Mouse (Mus musculus): ENCODE measurements around the gene Vtn. TPM values are rescaled to one million over a fixed set of nuclear protein-coding genes. Genes with fewer than 3 reads are reported as not detected.

Vtn gene
- total RNA-seq, 2 experiments from 2014 or later = not detected

DNA sequence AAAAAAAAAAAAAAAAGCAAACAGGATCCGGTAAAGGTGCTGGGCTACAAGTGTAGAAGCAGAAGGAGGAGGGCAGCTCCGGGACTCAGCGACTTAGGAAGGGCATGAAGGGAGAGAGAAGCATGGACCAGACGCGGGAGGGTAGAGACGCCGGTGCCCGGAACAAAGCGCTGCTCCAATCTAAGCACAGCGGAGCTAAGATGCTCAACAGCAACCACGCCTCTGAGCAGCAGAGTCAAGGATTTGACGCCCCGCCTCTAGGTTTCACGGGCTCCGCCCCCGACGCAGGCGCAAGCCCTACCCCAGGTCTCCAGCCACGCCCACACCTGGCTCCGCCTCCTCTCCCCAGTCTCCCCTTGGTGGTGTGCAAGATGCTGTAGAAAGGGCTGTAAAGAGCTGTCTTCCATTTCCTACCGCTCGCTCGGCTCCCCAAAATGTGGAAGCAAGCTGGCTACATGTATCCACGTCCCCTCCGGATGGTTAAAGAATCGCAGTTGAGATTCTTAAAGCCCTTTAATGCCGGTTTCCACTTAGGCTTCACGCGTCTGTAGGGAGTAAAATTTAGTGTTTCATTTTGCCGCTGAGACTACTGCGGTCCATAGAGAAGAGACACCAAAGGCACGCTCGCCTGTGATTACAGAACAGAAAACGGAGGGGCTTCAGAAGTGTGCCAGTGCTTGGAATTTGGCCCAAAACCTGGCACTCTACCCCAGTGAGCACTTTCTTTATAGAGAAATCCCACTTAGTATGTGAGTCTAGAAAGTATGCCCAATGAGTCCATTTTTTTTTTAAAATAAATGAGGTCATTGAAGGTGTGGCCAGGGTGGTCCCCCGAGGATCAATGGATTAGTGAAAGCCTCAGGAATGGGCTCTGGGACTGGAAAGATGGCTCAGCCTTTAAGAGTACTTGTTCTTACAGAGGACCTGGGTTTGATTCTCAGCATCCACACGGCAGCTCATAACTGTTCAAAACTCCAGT, 1.1 kb upstream of the Vtn start, which contains the start of gene Sarm1:
Gene Sarm1 (minus strand): TSS at position 211 of the 979 bp plus-strand sequence.
- ATAC-seq (ENCODE audit: poor library complexity, severe bottlenecking) = peak; percentile 99

DNA sequence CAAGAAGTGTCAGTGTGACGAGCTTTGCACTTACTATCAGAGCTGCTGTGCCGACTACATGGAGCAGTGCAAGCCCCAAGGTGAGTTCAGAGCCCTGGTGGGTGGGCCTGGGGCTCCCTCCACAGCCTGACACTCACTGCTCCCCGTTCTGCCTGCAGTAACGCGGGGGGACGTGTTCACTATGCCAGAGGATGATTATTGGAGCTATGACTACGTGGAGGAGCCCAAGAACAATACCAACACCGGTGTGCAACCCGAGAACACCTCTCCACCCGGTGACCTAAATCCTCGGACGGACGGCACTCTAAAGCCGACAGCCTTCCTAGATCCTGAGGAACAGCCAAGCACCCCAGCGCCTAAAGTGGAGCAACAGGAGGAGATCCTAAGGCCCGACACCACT, 652 bp downstream of the Vtn start:
- no peak for ATAC-seq (ENCODE audit: poor library complexity, severe bottlenecking)

DNA sequence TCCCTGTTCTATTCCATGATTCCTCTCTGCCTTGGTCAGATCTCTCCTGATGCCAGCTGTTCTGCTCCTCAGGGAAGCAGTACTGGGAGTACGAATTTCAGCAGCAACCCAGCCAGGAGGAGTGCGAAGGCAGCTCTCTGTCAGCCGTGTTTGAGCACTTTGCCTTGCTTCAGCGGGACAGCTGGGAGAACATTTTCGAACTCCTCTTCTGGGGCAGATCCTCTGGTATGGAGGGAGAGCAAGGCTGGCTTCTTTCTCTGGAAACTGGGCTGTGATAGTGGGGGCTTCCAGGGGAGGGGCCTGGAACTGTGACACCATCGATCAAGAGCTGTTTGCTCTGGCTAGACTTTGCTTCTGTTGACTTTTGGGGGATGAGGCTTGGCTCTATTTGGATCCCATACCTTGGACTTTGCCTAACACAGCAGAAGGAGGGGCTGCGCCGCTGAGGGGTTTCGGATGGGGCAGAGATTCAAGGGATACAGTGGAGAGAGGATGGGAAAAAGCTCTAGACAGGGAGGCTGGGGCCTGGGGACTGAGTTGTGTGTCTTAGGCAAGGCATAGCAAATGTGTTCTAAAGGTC, 1.8 kb downstream of the Vtn start:
- ATAC-seq (ENCODE audit: poor library complexity, severe bottlenecking) = no peak

DNA sequence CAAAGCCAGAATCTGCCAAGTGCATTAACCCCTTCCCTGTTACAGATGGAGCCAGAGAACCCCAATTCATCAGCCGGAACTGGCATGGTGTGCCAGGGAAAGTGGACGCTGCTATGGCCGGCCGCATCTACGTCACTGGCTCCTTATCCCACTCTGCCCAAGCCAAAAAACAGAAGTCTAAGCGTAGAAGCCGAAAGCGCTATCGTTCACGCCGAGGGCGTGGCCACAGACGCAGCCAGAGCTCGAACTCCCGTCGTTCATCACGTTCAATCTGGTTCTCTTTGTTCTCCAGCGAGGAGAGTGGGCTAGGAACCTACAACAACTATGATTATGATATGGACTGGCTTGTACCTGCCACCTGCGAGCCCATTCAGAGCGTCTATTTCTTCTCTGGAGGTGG, 2.6 kb downstream of the Vtn start:
- no peak for ATAC-seq (ENCODE audit: poor library complexity, severe bottlenecking)

DNA sequence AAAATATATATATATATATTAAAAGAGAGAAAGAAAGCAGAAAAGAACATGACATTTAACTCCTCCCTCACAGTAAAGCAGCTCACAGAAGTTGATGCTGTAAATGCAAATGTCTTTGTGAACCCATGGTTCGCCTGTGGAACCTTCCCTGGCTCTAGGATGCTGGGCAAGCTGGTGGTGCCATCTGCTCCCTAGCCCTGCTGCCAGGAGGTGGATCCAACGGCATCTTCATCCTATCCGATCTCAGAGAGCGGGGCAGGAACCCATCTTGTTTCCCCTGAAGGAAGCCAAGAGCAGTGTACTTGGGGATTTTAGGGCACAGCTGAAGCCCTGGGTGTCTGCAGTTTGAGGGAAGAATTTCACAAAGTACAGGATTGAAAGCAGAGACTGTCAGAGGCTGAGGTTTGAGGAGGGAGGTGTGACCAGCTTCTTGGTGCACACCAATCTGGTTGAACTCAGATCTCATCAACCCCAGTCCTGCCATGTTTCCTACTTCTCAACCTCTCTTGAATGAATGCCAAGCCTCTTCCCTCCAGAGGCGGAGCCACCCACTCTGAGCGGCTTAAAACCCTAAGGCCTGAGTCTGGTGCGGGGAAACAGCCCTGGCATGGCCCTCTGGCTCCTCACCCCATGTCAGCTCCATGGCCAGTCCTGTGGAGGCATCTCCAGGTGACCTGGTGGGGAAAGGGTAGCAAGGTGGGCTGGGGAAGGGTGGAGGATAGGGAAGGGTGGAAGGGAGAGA, 4.2 kb downstream of the Vtn start, which contains the start of gene Sebox:
Gene Sebox (plus strand): TSS at position 539 of the 742 bp plus-strand sequence.
- ATAC-seq (ENCODE audit: poor library complexity, severe bottlenecking) = no peak

DNA sequence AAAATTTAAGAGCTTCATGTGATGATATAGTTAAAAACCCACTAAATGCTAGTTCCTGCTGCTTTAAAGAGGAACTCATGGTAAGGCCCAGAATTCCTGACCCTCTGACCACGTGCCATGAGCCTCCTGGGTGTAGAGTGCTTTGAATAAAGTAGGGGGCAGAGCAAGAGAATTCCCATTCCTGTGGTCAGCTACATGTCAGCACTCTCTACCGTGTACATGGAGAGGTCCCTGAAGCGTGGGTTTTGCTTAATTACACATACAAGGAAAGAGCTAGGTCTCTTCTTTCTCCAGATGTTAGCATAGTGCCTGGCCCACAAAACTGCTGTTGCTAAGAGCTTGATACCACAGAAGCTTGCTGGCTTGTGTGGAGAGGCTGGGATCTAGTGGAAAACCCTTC, 6.5 kb downstream of the Vtn start:
- no peak for ATAC-seq (ENCODE audit: poor library complexity, severe bottlenecking)

DNA sequence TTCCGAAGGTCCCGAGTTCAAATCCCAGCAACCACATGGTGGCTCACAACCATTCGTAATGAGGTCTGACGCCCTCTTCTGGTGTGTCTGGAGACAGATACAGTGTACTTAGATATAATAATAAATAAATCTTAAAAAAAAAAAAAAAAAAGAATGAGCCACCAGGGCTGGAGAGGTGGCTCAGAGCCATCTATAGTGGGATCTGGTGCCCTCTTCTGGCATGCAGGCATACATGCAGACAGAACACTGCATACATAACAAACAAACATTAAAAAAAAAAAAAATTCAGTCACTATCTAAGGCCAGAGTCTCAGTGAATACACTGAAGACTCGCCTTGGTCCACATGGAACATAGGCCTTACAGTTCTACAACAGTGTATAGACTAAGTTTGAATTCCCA, 10.3 kb downstream of the Vtn start:
- no peak for ATAC-seq (ENCODE audit: poor library complexity, severe bottlenecking)

DNA sequence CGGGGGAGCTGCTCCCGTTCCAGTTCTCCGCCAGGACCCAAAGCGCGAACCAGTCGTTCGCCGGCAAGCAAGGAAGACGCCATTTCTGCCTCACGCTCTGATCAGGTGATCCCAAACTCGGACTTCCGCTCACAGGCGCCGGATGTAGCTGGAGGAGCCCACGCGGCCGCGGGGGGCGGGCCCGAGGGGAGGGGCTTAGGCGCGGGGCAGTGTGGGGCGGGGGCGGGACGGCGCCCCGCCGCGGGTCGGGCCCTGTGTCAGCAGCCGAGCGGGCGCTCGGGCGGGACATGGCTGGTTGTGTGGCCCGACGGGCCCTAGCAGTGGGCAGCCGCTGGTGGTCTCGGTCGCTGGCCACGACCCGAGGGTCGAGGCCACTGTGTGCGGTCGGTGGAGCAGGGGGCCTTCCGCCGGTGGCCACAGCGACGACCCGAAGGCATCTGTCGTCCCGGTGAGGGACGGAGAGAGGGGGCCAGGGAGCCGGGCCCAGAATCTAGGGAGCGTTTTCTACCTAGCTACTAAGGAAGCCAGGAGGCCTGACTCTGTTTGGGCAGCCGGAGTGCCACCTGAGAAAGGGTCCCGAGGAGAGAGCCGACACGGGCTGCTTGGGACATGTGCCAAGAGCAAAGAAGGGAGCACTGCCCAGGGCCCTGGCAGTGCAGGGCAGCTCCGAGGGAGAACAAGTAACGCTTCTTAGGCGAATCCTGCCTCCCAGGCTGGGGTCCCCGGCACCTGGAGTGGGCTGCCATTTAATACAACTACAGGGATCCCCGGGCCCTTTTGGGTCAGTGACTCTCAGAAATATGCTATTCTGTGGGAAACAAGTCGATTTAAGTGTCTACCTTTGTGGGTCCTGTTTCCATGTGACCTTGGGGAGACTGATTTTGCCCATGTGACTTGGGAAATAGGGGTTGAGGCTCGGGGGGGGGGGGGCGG, 13.4 kb downstream of the Vtn start, which contains the start of the genes Tmem199 and Poldip2:
Gene Tmem199 (minus strand): TSS at position 148 of the 933 bp plus-strand sequence.
Gene Poldip2 (plus strand): TSS at position 169 of the 933 bp plus-strand sequence.
- peak; percentile 99 for ATAC-seq (ENCODE audit: poor library complexity, severe bottlenecking)

DNA sequence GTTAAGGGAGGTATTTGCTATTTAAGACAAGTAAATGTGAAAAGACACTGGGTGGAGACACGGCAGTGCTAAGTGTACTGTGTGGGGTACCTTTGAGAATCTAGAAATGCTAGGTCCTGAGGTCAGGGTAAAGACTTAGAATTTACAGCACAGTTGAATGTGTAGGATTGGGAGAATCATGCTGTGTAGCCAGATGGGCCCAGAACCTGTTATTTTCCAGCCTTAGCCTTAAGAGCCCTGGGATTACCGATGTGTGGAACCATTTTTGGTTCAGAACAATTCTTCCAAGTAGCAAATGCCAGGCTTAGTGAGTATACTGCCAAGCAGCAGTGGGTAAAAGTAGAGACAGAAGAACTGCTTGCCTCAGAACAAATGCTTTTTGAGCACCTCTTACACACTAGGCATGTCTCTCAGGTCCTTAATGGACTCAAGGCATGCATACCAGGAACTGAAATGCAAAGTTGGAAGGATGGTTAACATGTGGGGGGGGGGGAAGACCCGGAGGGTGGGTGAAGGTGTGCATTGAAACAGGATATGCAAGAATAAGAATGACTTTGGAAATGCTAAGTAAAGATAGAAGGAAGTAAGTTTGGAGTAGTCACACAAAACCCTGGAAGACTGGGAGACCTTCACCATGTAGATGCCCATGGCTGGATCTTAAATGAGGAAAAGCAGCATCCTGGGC, 14.4 kb downstream of the Vtn start:
- ATAC-seq (ENCODE audit: poor library complexity, severe bottlenecking) = no peak

DNA sequence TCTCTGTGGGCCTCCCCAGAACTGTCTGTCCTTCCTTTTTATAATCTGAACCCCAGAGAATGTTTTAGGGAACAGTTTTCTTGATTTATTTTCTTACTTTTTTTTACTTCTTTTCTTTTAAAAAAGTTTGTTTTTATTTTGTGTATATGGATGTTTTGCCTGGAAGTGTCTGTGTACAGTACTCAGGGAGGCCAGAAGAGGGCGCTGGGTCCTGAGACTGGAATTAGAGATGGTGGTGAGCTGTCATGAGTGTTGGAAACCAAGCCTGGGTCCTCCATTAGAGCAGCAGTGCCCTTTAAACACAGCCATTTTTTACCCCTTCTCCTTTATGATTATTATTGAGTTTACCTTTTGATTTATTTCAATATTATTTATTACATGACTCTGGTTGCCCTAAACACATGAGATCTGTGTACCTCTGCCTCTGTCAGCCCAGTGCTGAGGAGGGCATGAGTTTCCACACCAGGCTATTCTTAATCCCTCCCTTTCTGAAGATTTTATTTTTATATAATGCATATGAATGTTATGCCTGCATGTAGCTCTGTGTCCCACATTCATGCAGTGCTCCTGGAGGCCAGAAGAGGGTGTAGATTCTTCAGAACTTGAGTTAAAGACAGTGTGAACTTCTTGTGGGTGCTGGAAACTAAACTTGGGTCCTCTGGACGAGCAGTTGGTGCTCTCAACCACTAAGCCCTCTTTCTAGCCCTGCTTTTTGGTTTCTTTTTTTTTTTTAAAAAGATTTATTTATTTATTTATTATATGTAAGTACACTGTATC, 16.8 kb downstream of the Vtn start:
- ATAC-seq (ENCODE audit: poor library complexity, severe bottlenecking) = no peak

DNA sequence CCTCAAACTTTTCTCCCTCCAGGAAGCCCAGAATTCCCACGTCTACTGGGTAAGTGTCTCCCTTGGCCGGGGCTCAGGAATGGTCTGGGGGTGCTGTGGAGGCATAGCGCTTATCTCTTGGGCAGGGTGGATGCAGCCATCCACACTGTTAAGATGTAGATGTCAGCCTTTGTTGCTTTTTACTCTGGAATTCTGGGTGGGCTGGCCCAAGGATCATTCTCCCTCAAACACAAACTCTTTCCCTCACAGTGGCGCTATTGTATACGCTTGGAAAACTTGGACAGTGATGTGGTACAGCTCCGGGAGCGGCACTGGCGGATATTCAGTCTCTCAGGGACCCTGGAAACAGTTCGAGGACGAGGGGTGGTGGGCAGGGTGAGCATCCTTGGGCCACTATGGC, 20.0 kb downstream of the Vtn start:
- no peak for ATAC-seq (ENCODE audit: poor library complexity, severe bottlenecking)

DNA sequence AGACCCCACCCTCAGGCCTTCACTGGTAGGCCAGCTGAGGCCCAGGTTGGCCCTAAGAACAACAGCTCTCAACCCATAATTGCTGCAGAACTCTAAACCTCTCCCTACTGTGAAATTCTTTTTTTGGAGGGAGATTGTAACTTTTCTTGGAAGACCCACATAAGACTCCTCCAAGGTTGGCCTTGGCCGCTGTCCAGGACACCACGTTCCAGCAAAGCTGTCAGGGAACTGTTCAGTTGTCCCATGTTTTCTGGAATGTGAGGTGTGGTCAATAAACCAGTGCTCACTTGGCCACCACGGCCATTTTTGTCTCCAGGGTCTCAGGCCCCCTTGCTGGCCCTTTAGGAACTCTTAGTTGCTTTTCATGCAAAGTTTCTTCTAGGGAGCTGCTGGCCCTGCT, 23.0 kb downstream of the Vtn start:
- no peak for ATAC-seq (ENCODE audit: poor library complexity, severe bottlenecking)

DNA sequence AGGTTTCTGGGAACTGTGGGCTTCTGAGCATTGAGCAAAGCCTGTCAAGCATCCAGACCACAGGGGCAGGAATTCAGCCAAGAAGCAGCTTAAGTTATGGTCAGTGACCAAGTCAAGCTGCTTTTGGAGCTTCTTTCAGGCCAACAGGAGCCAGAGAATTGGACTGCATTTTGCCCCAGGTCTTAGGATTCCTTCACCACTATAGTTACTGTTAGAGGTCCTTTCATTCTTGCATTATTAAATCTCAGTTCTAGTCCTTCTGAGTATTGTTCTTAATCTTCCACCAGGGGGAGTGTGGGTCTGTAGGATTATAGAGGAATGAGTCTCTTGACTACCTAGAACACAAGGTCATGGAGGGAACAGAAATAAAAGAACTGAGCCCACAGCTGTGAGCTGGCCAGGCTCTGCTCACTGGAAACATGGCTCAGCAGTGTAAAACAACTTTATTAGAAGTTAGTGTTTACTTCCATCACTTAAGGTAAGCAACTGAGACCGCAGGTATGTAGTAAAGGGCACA, 23.6 kb downstream of the Vtn start:
- no peak for ATAC-seq (ENCODE audit: poor library complexity, severe bottlenecking)

DNA sequence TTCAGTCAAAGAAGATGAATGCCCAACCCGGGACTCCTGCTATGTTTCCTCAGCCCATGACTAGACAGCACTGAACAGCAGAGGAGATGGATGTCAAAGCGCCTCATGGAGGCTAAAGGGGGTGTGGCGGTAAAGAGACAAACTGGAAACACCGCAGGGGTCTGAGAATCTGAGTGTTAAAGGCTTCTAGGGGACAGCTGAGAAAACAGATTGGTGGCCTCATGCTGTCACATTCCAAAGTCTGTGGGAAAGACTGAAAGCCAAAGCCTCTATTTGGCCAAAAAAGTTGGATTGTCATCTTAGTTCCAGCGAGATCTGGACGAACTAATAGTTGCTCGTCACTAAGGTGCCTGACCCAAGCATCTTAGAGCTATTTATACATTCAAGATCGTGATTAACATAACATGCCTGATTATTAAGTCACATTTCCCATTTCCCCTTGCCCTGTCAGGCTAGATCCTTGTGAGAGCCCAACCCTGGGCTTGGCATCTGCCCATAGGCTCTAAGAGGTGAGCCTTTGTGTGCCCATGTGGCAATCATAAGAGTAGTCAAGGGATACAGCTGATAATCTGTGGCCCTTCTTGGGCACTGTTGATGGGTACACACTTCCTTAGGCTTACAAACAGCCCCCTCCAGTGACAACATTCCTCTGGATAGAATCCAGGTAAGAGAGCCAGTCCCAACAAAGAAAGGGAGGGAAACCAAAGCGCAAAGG, 24.5 kb downstream of the Vtn start:
- no peak for ATAC-seq (ENCODE audit: poor library complexity, severe bottlenecking)

DNA sequence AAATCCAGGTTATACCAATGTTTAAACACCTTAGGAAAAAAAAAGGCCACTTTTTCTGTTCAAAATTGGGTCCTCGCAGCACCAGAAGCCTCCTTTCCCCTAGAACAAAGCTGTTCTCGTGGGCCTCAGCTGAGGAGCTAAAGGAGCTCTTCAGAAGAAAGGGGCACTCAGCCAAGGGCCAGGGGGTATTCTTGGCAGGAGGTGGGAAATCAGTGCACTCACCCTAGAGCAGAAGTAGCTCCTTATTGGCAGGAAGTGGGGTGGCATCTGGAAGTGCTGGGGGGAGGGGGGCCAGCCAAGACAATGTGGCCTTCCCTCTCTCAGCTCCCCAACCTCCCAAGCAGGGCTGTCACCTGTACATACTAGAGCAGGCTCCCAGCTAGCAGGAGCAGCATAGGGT, 25.9 kb downstream of the Vtn start:
- ATAC-seq (ENCODE audit: poor library complexity, severe bottlenecking) = no peak

DNA sequence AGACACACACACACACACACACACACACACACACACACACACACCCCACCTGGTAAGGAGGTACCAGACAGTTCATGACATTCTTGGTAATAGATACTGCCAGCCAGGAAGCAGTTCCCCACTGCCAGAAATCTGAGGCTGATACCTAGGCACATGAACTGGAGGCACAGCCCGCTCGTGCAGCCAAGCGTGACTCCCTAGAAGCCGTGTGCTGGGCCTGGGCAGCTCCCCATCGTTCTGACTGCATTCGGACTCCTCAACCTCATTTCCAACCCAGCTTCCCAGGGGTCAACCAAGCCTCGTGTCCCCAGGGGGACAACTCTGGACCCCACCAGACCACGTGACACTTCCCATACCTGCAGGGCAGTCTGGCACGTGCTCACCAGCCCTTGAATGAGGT, 29.8 kb downstream of the Vtn start:
- ATAC-seq (ENCODE audit: poor library complexity, severe bottlenecking) = no peak

DNA sequence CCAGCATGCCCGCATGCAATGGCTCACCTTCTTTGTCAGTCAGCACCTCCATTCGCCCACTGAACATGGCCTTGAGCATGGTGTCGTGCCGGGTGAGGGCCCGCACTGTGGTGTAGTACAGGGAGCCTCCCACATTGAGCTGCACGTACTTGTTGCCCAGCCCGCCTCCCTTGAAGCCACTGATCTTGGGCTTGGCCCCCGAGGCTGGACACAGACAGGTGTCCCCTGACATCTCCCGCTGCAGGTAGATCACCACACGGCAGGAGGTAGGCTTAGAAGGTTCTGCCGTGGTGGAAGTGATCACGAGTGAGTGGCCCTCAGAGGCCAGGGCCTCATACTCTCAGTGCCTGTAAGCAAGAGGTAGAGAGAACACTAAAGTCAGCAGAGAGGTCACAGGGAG, 31.1 kb downstream of the Vtn start:
- ATAC-seq (ENCODE audit: poor library complexity, severe bottlenecking) = no peak

DNA sequence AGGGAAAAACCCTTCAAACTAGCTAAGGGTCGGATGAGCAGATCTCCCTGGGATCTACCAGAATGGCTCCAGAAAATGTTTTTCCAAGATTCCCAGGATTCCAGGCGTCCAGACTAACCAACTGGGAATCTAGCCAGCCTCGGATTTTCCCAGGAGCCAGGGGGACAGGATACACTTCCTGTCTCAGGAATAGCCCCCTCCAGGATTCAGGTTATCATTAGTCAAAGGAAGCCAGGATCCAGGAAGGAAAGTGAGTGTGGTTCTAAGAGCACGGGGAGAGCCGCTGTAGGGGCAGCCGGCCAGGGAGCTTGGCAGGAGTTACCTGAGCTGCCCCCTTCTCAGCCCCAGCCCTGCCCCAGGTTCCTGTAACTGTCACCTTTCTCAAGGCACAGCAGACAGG, 32.2 kb downstream of the Vtn start:
- no peak for ATAC-seq (ENCODE audit: poor library complexity, severe bottlenecking)
